Mouse (Mus musculus) brain, embryonic 14.5 days (tissue): ENCODE results near the gene Aff3.

ENCODE experiments used
- CTCF ChIP-seq: fragments of 200-500 bp; IDR thresholded peaks from 2 replicates; pipeline ENCODE4 v1.5.1; 2012; ENCODE audit warnings: inconsistent platforms, mild to moderate bottlenecking, moderate library complexity, borderline replicate concordance; ENCODE audit not compliant: insufficient read depth, insufficient read length; ENCODE audit errors: extremely low read depth
- POLR2A ChIP-seq: fragments of 200-500 bp; IDR thresholded peaks from 2 replicates; pipeline ENCODE4 v1.6.1; 2012; ENCODE audit warnings: mild to moderate bottlenecking, inconsistent platforms, borderline replicate concordance; ENCODE audit not compliant: poor library complexity, insufficient read depth, insufficient read length, severe bottlenecking; ENCODE audit errors: extremely low read depth

DNA sequence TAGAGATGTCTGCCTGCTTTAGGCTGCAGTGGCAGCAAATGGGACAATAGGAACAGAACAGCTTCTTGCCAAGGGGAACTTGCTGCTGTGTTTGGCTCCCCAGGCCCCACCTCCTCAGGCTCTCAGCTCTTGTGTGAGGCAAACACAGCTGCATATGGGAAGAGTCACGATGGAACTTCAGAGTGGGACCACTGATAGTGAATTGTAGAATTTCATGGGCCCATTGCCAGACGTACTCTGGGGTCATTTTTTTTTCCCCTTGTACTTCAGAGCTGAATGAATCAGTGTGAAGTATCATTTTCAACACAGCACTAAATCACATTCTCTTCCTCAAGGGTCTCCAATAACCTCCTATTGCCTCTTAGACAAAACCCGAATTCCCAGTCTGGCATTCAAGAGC is 451.4 kb downstream of the Aff3 start:
- TF ChIP-seq POLR2A (no peak), CTCF (no peak)
